10 mouse cellular contexts compared by ENCODE assay signal in the genomic region with DNA sequence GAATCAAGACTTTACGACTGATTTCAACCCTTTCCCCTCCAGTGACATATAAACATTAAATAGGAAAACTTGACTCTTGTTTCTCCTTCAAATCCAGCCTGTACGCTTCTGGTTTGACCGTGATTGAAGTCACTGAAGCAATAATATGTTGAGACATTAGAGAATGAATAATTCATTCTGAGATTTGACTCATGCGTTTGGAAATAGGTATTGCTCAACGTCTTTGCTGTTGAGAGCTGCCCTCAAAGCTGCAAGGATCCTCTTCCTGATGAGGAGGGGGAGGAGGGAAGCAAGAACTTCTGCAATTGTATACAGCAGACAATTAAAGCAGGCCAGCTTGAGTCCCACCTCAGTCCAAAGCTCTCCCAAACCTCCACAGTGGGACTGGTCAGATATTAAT.
DNase-seq lines count a peak whose midpoint lies in the region; ATAC-seq and TF ChIP-seq lines count a peak whose summit lies in the region.
"Had no signal": no experiment of that assay in that cellular context is flagged by ENCODE, and none has a peak within 500 bp of the region (broad histone marks: within the 10 kb centered on the region; RNA-seq: fewer than 3 reads in every experiment).

No protein-coding gene starts in this region.

- H3K27me3 ChIP-seq in heart, postnatal 0 days (ENCODE audit: control insufficient read depth, insufficient read depth, low read length): no peaks in the 10 kb centered on the region
- H3K27me3 ChIP-seq in midbrain, embryonic 16.5 days (ENCODE audit: control insufficient read depth, insufficient read depth, low read depth, low read length): no peaks in the 10 kb centered on the region
- H3K27me3 ChIP-seq in cerebellum, adult 2 months (ENCODE audit: control insufficient read depth, insufficient read depth, low read length): no peaks in the 10 kb centered on the region
- H3K27me3 ChIP-seq: midbrain, embryonic 12.5 days had no signal

- DNase-seq in heart, postnatal 0 days (ENCODE audit: low spot score): no peak
- no peak for DNase-seq in heart, postnatal 25 days (ENCODE audit: low spot score)
- peak; percentile 85 for DNase-seq in NIH3T3 (ENCODE audit: low read depth)
- peak; percentile 36 for DNase-seq in c-Kit-positive CD71-negative TER-119-negative erythroid progenitor cells, embryonic 14.5 days (ENCODE audit: low read depth)
- no peak for DNase-seq in thymus, postnatal 4 days
- DNase-seq in cerebellum, adult 2 months: no peak
- DNase-seq: thymus, adult 2 months had no signal

- peaks cover 34% of the 10 kb centered on the region for H3K4me1 ChIP-seq in heart, postnatal 0 days (ENCODE audit: control insufficient read depth, insufficient read depth)
- no peaks in the 10 kb centered on the region for H3K4me1 ChIP-seq in midbrain, embryonic 16.5 days (ENCODE audit: control insufficient read depth, insufficient read depth, low read length)
- H3K4me1 ChIP-seq in cerebellum, adult 2 months (ENCODE audit: control insufficient read depth, insufficient read depth, low read length): no peaks in the 10 kb centered on the region

- TF ChIP-seq POLR2A in cerebellum, adult 2 months (IDR thresholded peaks at IDR 0.05; ENCODE audit: borderline replicate concordance, insufficient read depth, low read length): no peak

- no peak for TF ChIP-seq EP300 in heart, postnatal 0 days (IDR thresholded peaks at IDR 0.05; ENCODE audit: low read depth)

- H3K9me3 ChIP-seq in heart, postnatal 0 days (replicated peaks; ENCODE audit: control insufficient read depth, low read length): no peaks in the 10 kb centered on the region
- H3K9me3 ChIP-seq in midbrain, embryonic 16.5 days (replicated peaks; ENCODE audit: control insufficient read depth, low read length, poor library complexity, severe bottlenecking): no peaks in the 10 kb centered on the region
- H3K9me3 ChIP-seq: midbrain, embryonic 12.5 days had no signal

- peaks cover 11% of the 10 kb centered on the region; the same call in 1 of the 2 replicates for H3K36me3 ChIP-seq in heart, postnatal 0 days (replicated peaks; ENCODE audit: control insufficient read depth, insufficient read depth, low read length)
- H3K36me3 ChIP-seq in midbrain, embryonic 16.5 days (ENCODE audit: control insufficient read depth, insufficient read depth, low read length): no peaks in the 10 kb centered on the region
- H3K36me3 ChIP-seq: midbrain, embryonic 12.5 days had no signal

- TF ChIP-seq CTCF in heart, postnatal 0 days (IDR thresholded peaks at IDR 0.05; ENCODE audit: low read depth): no peak
- TF ChIP-seq CTCF in cerebellum, adult 2 months (IDR thresholded peaks at IDR 0.05; ENCODE audit: borderline replicate concordance, insufficient read depth, low read depth, low read length): no peak

- no peak overlapping the region for H3K4me3 ChIP-seq in heart, postnatal 0 days (ENCODE audit: low read depth, low read length)
- H3K4me3 ChIP-seq in midbrain, embryonic 16.5 days (ENCODE audit: low read depth, low read length): no peak overlapping the region
- no peak overlapping the region for H3K4me3 ChIP-seq in cerebellum, adult 2 months (replicated peaks; ENCODE audit: insufficient read depth, low read depth, low read length)
- H3K4me3 ChIP-seq: midbrain, embryonic 12.5 days had no signal

- WGBS in heart, postnatal 0 days: 65% methylated on average over 5 of the region's 5 CpGs
- 68% methylated on average over 5 of the region's 5 CpGs for WGBS in midbrain, embryonic 16.5 days
- WGBS in cerebellum, adult 2 months: 83% methylated on average over 5 of the region's 5 CpGs

- peak overlapping the region; percentile 36; the same call in 1 of the 2 replicates for H3K27ac ChIP-seq in heart, postnatal 0 days (ENCODE audit: low read depth)
- H3K27ac ChIP-seq in midbrain, embryonic 16.5 days (ENCODE audit: low read length): no peak overlapping the region
- no peak overlapping the region for H3K27ac ChIP-seq in cerebellum, adult 2 months (ENCODE audit: insufficient read depth, low read length)
- H3K27ac ChIP-seq: midbrain, embryonic 12.5 days had no signal

- intact Hi-C loops in heart, postnatal 25 days (cut with DNase I): no loop called here

- ATAC-seq in heart, postnatal 0 days (ENCODE audit: insufficient read depth, low read depth): no peak
- ATAC-seq in megakaryocyte, adult 5-6 weeks (ENCODE audit: poor library complexity, severe bottlenecking): peak; percentile 94
- ATAC-seq in midbrain, embryonic 16.5 days: no peak

- H3K4me2 ChIP-seq in heart, postnatal 0 days (ENCODE audit: low read depth, low read length): no peak overlapping the region
- no peak overlapping the region for H3K4me2 ChIP-seq in midbrain, embryonic 16.5 days (ENCODE audit: low read length)
- H3K4me2 ChIP-seq: midbrain, embryonic 12.5 days had no signal

- H3K9ac ChIP-seq in heart, postnatal 0 days (replicated peaks; ENCODE audit: low read depth, low read length): no peak overlapping the region
- no peak overlapping the region for H3K9ac ChIP-seq in midbrain, embryonic 16.5 days (ENCODE audit: low read depth, low read length)
- H3K9ac ChIP-seq: midbrain, embryonic 12.5 days had no signal

Comparison
In these comparisons a context has a peak if more than half of its experiments do, and no peak if none do; other contexts are left out.
1. DNase-seq: peak in NIH3T3 (single experiment) and c-Kit-positive CD71-negative TER-119-negative erythroid progenitor cells, embryonic 14.5 days (single experiment); none in heart, postnatal 0 days (single experiment), heart, postnatal 25 days (single experiment), thymus, postnatal 4 days (single experiment) and cerebellum, adult 2 months (0 of 2).